Mouse (Mus musculus) kidney, postnatal 14 days (tissue): ENCODE results near the gene 4930579F01Rik.
A peak's percentile ranks its signal among the peaks of the same experiment; 100 is the strongest.
"Not testable (repeated sequence)": the region's sequence is repeated elsewhere in the genome, so short reads cannot be mapped to it uniquely, and the experiment has no call there.

Experiments used
- DNase-seq: peaks from one replicate; pipeline ENCODE4 v3.0.0; 2022; ENCODE audit warnings: mixed read lengths

4930579F01Rik gene

GRCm38 (mm10) chr3:138144060-138144641 lies 49.5 kb downstream of the 4930579F01Rik start:
- DNase-seq = no peak

GRCm38 (mm10) chr3:138143315-138144059 lies 50.1 kb downstream of the 4930579F01Rik start, which contains the start of gene Trmt10a:
Gene Trmt10a (plus strand): TSS chr3:138143448.
- peak; percentile 99 for DNase-seq

GRCm38 (mm10) chr3:138142733-138143314 lies 50.8 kb downstream of the 4930579F01Rik start:
- no peak for DNase-seq

- no peak for DNase-seq
Measured at GRCm38 (mm10) chr3:138142052-138142732, 51.4 kb downstream of the 4930579F01Rik start.

GRCm38 (mm10) chr3:138139663-138140062 lies 54.0 kb downstream of the 4930579F01Rik start:
- DNase-seq = no peak

GRCm38 (mm10) chr3:138138146-138138545 lies 55.5 kb downstream of the 4930579F01Rik start:
- not testable (repeated sequence) for DNase-seq

- no peak for DNase-seq
Measured at GRCm38 (mm10) chr3:138134528-138134927, 59.1 kb downstream of the 4930579F01Rik start.

GRCm38 (mm10) chr3:138133916-138134315 lies 59.7 kb downstream of the 4930579F01Rik start:
- no peak for DNase-seq

- DNase-seq = no peak
Measured at GRCm38 (mm10) chr3:138133463-138133862, 60.2 kb downstream of the 4930579F01Rik start.

- no peak for DNase-seq
Measured at GRCm38 (mm10) chr3:138131168-138131567, 62.5 kb downstream of the 4930579F01Rik start.

GRCm38 (mm10) chr3:138130692-138131091 lies 62.9 kb downstream of the 4930579F01Rik start:
- no peak for DNase-seq

- DNase-seq = no peak
Measured at GRCm38 (mm10) chr3:138129110-138129509, 64.5 kb downstream of the 4930579F01Rik start.

- DNase-seq = no peak
Measured at GRCm38 (mm10) chr3:138123842-138124241, 69.8 kb downstream of the 4930579F01Rik start.

GRCm38 (mm10) chr3:138121461-138121860 lies 72.2 kb downstream of the 4930579F01Rik start:
- no peak for DNase-seq

- DNase-seq = no peak
Measured at GRCm38 (mm10) chr3:138119444-138120105, 74.0 kb downstream of the 4930579F01Rik start.

- no peak for DNase-seq
Measured at GRCm38 (mm10) chr3:138118831-138119230, 74.8 kb downstream of the 4930579F01Rik start.

- DNase-seq = no peak
Measured at GRCm38 (mm10) chr3:138118392-138118791, 75.2 kb downstream of the 4930579F01Rik start.

- no peak for DNase-seq
Measured at GRCm38 (mm10) chr3:138116871-138117270, 76.8 kb downstream of the 4930579F01Rik start.

- DNase-seq = no peak
Measured at GRCm38 (mm10) chr3:138114106-138114505, 79.5 kb downstream of the 4930579F01Rik start.
